ENCODE assay signal across 8 mouse cellular contexts in the genomic region with DNA sequence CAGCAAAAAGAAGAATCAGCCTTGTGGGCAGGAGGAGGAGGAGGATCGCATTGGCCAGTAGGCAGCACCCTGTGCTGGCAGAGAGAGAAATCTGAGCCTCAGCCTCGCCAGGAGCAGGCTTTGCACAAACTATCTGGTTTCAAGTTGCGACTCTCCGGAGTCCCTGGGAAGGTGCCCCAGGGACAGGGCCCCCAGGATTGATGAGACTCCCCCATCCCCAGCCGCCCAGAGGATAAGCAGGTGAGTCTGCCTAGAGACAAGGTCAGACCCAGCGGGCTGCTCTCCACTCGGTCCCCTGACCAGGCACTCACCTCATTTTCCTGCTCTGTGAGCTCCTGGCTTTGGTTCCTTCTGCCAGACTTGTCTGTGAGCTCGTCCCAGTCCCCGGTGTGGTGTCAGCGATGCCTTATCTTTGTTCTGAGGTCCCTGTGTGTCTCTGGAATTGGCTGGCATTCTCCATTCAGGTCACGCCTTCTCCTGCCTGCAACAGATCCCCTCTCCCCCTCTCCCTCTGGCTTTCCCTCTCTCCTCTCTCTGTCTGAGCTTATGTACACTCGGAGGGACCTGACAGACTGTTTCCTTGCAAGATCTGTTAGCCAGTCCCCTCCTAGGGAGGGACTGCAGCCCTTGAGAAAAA. TPM values are rescaled to one million over a fixed set of nuclear protein-coding genes. Genes with fewer than 3 reads are reported as not detected.
DNase-seq lines count a peak whose midpoint lies in the region; ATAC-seq lines count a peak whose summit lies in the region.

A gene (plus strand): TSS at position 57 of the 637 bp plus-strand sequence.
A gene (minus strand): TSS at position 581 of the 637 bp plus-strand sequence.

- intact Hi-C loops in heart, postnatal 25 days (cut with DNase I) = no loop called here

- DNase-seq in heart, adult 18-20 months = peak; percentile 35 to 37
- no peak for DNase-seq in heart, postnatal 25 days (ENCODE audit: low spot score)
- peak; percentile 31 for DNase-seq in adrenal gland, adult 8-10 months
- DNase-seq in forebrain, embryonic 14.5 days (ENCODE audit: low spot score) = peak; percentile 81
- peak; percentile 56 for DNase-seq in mesoderm, embryonic 11.5 days (ENCODE audit: low read depth, low spot score)
- DNase-seq in thymus, postnatal 25 days = no peak

- peak within 1 kb of the TSS; percentile 95 for H3K27ac ChIP-seq in forebrain, embryonic 14.5 days (ENCODE audit: low read depth, low read length)
- H3K27ac ChIP-seq in hindbrain, embryonic 15.5 days (replicated peaks) = peak within 1 kb of the TSS; percentile 90
- H3K27ac ChIP-seq in stomach, embryonic 15.5 days = no peak within 1 kb of the TSS

- no peaks in the 10 kb centered on the region for H3K27me3 ChIP-seq in forebrain, embryonic 14.5 days (replicated peaks; ENCODE audit: control insufficient read depth, insufficient read depth, low read length)
- H3K27me3 ChIP-seq in hindbrain, embryonic 15.5 days = no peaks in the 10 kb centered on the region
- H3K27me3 ChIP-seq in stomach, embryonic 15.5 days (replicated peaks) = no peaks in the 10 kb centered on the region

- no peaks in the 10 kb centered on the region for H3K36me3 ChIP-seq in forebrain, embryonic 14.5 days (ENCODE audit: control insufficient read depth, insufficient read depth, low read length)
- H3K36me3 ChIP-seq in hindbrain, embryonic 15.5 days = no peaks in the 10 kb centered on the region
- H3K36me3 ChIP-seq in stomach, embryonic 15.5 days = no peaks in the 10 kb centered on the region

- 0% methylated on average over 12 of the region's 12 CpGs for WGBS in forebrain, embryonic 14.5 days
- WGBS in hindbrain, embryonic 15.5 days = 2% methylated on average over 12 of the region's 12 CpGs
- 4% methylated on average over 12 of the region's 12 CpGs for WGBS in stomach, embryonic 15.5 days

- H3K9ac ChIP-seq in forebrain, embryonic 14.5 days (ENCODE audit: low read length) = peak within 1 kb of the TSS; percentile 78
- H3K9ac ChIP-seq in hindbrain, embryonic 15.5 days = peak within 1 kb of the TSS; percentile 64
- peak within 1 kb of the TSS; percentile 13; the same call in 1 of the 2 replicates for H3K9ac ChIP-seq in stomach, embryonic 15.5 days

- peak within 1 kb of the TSS; percentile 58 for H3K4me2 ChIP-seq in forebrain, embryonic 14.5 days (ENCODE audit: low read length)
- H3K4me2 ChIP-seq in hindbrain, embryonic 15.5 days = peak within 1 kb of the TSS; percentile 73
- peak within 1 kb of the TSS; percentile 49 for H3K4me2 ChIP-seq in stomach, embryonic 15.5 days

- peak; percentile 62 for ATAC-seq in forebrain, embryonic 14.5 days
- ATAC-seq in hindbrain, embryonic 15.5 days (ENCODE audit: low FRiP score, low read depth) = peak; percentile 81
- no peak; the same call in 1 of the 2 replicates for ATAC-seq in stomach, embryonic 15.5 days (ENCODE audit: insufficient read depth, low FRiP score, low read depth)

- no peaks in the 10 kb centered on the region for H3K9me3 ChIP-seq in forebrain, embryonic 14.5 days (replicated peaks; ENCODE audit: control insufficient read depth, low read length)
- H3K9me3 ChIP-seq in hindbrain, embryonic 15.5 days = no peaks in the 10 kb centered on the region
- H3K9me3 ChIP-seq in stomach, embryonic 15.5 days = no peaks in the 10 kb centered on the region

- peaks cover 50% of the 10 kb centered on the region for H3K4me1 ChIP-seq in forebrain, embryonic 14.5 days (ENCODE audit: control insufficient read depth, insufficient read depth, low read length)
- peaks cover 73% of the 10 kb centered on the region for H3K4me1 ChIP-seq in hindbrain, embryonic 15.5 days (replicated peaks)
- peaks cover 4% of the 10 kb centered on the region; the same call in 1 of the 2 replicates for H3K4me1 ChIP-seq in stomach, embryonic 15.5 days

- peak within 1 kb of the TSS; percentile 49 for H3K4me3 ChIP-seq in forebrain, embryonic 14.5 days (ENCODE audit: low read depth, low read length)
- peak within 1 kb of the TSS; percentile 47 for H3K4me3 ChIP-seq in hindbrain, embryonic 15.5 days
- peak within 1 kb of the TSS; percentile 20; the same call in 1 of the 2 replicates for H3K4me3 ChIP-seq in stomach, embryonic 15.5 days (replicated peaks)

RNA-seq across cellular contexts. Expression of the first gene that starts in this region (rescaled TPM):
- total RNA-seq in heart, adult 18-20 months (2021) = 1 to 10 TPM; 4.4 to 4.8 TPM
- total RNA-seq in heart, postnatal 25 days (2021) = 1 to 10 TPM; 4.9 to 6.2 TPM
- 10 to 100 TPM in 2 of 4 experiments, 1 to 10 TPM in 2; 8.4 to 11.8 (median 9.9) TPM for total RNA-seq in adrenal gland, adult 8-10 months (2022)
- polyA plus RNA-seq in forebrain, embryonic 14.5 days (2014; fragmentation: Nextera tagmentation; extraction: Ambion mirVana) = 3.1 and 4.0 TPM in 2 replicates
- 4.8 and 6.0 TPM in 2 replicates for polyA plus RNA-seq in hindbrain, embryonic 15.5 days (2015; fragmentation: Nextera tagmentation; extraction: Ambion mirVana)
- polyA plus RNA-seq in stomach, embryonic 15.5 days (2015; fragmentation: Nextera tagmentation; extraction: Ambion mirVana) = 6.4 and 7.7 TPM in 2 replicates

RNA-seq across cellular contexts. Expression of the second gene that starts in this region (rescaled TPM):
- 10 to 100 TPM; 11.6 to 13.4 TPM for total RNA-seq in heart, adult 18-20 months (2021)
- total RNA-seq in heart, postnatal 25 days (2021) = 10 to 100 TPM; 17.5 to 22.0 TPM
- total RNA-seq in adrenal gland, adult 8-10 months (2022) = 100 to 1,000 TPM in 2 of 4 experiments, 10 to 100 TPM in 1, 1 to 10 TPM in 1; 5.1 to 115 (median 61.8) TPM
- polyA plus RNA-seq in forebrain, embryonic 14.5 days (2014; fragmentation: Nextera tagmentation; extraction: Ambion mirVana) = 44.6 and 47.4 TPM in 2 replicates
- 25.3 and 28.4 TPM in 2 replicates for polyA plus RNA-seq in hindbrain, embryonic 15.5 days (2015; fragmentation: Nextera tagmentation; extraction: Ambion mirVana)
- 1.5 and 3.0 TPM in 2 replicates for polyA plus RNA-seq in stomach, embryonic 15.5 days (2015; fragmentation: Nextera tagmentation; extraction: Ambion mirVana)

Comparison
In these comparisons a context has a peak if more than half of its experiments do, and no peak if none do; other contexts are left out.
1. DNase-seq: peak in heart, adult 18-20 months (2 of 2), adrenal gland, adult 8-10 months (single experiment), forebrain, embryonic 14.5 days (single experiment) and mesoderm, embryonic 11.5 days (single experiment); none in heart, postnatal 25 days (single experiment) and thymus, postnatal 25 days (single experiment).
2. H3K9ac ChIP-seq: peak in every context shown above with its lines; median percentile 78 in forebrain, embryonic 14.5 days; 64 in hindbrain, embryonic 15.5 days; 13 in stomach, embryonic 15.5 days.
3. Peak in every context shown above with its lines, with median percentiles within 50 percentile points of each other: H3K4me2 ChIP-seq and H3K4me3 ChIP-seq.